Mouse (Mus musculus) stomach, postnatal 0 days (tissue): ENCODE results near the gene Srrm3.

ENCODE experiments used
- CTCF ChIP-seq: IDR thresholded peaks from 2 replicates; pipeline ENCODE4 v1.5.1; 2016; ENCODE audit warnings: antibody characterized with exemption, low read depth, mild to moderate bottlenecking, moderate library complexity
- EP300 ChIP-seq: optimal IDR thresholded peaks from 2 replicates; pipeline ENCODE3; 2016; ENCODE audit warnings: antibody characterized with exemption

DNA sequence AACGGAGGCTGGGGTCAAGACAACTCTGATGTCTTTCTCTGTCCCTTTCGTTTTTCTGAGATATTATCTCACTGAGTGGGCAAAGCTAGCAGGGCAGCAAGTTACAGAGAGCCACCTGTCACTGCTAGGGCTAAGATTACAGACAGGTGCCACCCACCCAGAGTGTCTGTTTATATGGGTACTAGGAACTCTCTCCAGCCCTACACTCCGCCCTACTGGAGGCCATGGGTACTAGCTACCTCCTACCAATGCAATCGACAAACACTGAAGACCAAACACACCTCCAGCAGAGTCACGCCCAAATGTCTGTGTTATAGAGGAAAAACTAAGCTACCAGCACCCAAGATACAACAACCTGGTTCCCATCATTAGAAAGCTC lies 111.4 kb downstream of the Srrm3 start:
- TF ChIP-seq CTCF (no peak), EP300 (no peak)
